Mouse (Mus musculus) limb, embryonic 10.5 days (tissue): ENCODE data around the gene Pigq. TPM values are rescaled to one million over a fixed set of nuclear protein-coding genes. Genes with fewer than 3 reads are reported as not detected.

Experiments used
- DNase-seq: peaks from one replicate; pipeline ENCODE4 v3.0.0-alpha.2; 2017; ENCODE audit warnings: low spot score
- H3K27ac ChIP-seq: fragments of 300-500 bp; sonication (generic); 2 replicates; pipeline ENCODE4 v1.5.1; 2016; ENCODE audit warnings: mild to moderate bottlenecking
- H3K27me3 ChIP-seq: fragments of 300-500 bp; sonication (generic); 2 replicates; pipeline ENCODE4 v1.6.1; 2016; ENCODE audit warnings: low read depth, mild to moderate bottlenecking; ENCODE audit not compliant: poor library complexity, severe bottlenecking
- H3K36me3 ChIP-seq: fragments of 300-500 bp; sonication (generic); 2 replicates; pipeline ENCODE4 v1.6.1; 2016; ENCODE audit warnings: mild to moderate bottlenecking, moderate library complexity
- H3K4me1 ChIP-seq: fragments of 300-500 bp; sonication (generic); 2 replicates; pipeline ENCODE4 v1.6.1; 2016
- H3K4me3 ChIP-seq: fragments of 300-500 bp; sonication (generic); 2 replicates; pipeline ENCODE4 v1.5.1; 2016; ENCODE audit warnings: mild to moderate bottlenecking, moderate library complexity
- H3K9me3 ChIP-seq: fragments of 300-500 bp; sonication (generic); replicated peaks from 2 replicates; pipeline ENCODE4 v1.6.1; 2016; ENCODE audit warnings: mild to moderate bottlenecking
- WGBS: fragments of 180-500 bp; shearing (Covaris S2); methylation state at CpG from one replicate; pipeline ENCODE4 v1.1.7; 2016; 5-methylcytosine and 5-hydroxymethylcytosine counted together
- polyA plus RNA-seq: library from polyadenylated mRNA; unstranded; fragments of >200 nt; fragmentation: Nextera tagmentation; extraction: Ambion mirVana; gene quantifications from 2 replicates; pipeline ENCODE4 v1.2.1, GENCODE M21; 2016

Pigq gene
- polyA plus RNA-seq, 1 experiment from 2014 or later = 65.2 TPM

DNA sequence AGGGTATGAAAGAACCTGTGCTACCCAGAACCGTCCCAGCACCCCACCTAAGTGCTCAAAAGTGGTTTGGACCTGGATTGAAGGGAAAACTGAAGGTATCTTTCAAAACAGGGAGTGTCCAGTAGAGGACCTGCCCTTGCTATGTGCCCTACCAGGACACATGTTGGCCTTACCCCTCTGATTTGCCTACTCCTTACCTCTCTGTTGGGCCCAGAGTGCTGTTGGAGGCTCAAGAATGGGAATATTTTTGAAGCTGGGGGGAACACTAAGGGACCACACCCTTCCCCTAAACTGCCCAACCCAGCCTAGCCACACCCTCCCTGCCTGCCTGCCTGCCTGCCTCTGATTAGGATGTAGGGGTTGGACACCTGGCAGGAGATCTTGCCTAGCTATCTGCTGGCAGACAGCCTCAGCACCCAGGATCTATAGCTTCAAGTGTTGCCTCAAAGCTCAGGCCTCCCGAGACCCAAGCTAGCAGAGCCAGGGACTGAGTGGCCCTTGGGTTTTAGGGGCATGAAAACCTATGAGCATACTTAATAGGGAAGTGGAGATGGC is 2.1 kb downstream of the Pigq start:
- no peaks in the 10 kb centered on the region for H3K9me3 ChIP-seq
- WGBS = 85% methylated on average over 2 of the region's 2 CpGs
- peak overlapping the region; percentile 90; the same call in 1 of the 2 replicates for H3K4me3 ChIP-seq
- peaks cover 14% of the 10 kb centered on the region for H3K36me3 ChIP-seq
- peaks cover 43% of the 10 kb centered on the region for H3K4me1 ChIP-seq
- peak overlapping the region; percentile 97 for H3K27ac ChIP-seq
- H3K27me3 ChIP-seq = 0 out of 2 replicates have a peak, but pooled peaks cover 2% of the 10 kb centered on the region
- DNase-seq = no peak

DNA sequence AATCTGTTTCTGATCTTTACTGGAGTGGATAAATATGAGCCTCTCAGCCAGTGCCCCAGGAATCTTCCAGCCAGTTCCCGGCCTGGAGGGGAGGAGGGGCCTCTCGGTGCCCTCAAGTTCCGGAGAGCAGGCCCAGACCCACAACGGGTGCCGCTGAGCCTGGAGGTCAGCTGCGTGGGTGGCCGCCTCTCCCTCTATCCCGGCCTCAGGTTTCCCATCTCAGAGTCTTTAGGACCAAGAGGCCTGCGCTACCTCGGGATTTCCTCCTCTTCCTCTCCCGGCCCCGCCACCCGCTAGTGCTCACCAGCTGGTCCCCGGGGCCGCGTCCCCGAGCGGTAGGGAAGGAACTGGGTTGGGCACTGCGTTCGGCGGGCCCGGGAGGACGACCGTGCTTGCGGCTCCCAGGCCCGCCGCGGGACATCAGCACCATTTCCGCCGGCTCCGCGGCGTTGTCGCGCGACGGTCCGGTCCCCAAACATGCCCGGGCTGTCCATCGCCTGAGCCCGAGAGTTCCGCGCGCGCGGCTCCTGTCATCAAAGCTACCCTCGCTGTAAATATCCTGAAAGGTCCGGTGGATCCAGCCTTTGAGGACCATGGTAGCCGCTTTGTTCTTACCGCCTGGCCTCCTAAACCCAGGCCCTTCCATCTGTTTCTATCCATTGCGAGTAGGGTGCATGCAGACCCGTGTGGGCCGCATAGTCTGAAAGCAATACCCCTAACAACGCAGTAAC is 3.1 kb downstream of the Pigq start:
- Histone ChIP-seq H3K4me1 (peaks cover 43% of the 10 kb centered on the region), H3K36me3 (peaks cover 24% of the 10 kb centered on the region), H3K27ac (peak overlapping the region; percentile 97), H3K9me3 (no peaks in the 10 kb centered on the region), H3K27me3 (no peaks in the 10 kb centered on the region), H3K4me3 (peak overlapping the region; percentile 90)
- peak; percentile 87 for DNase-seq
- 4% methylated on average over 54 of the region's 54 CpGs for WGBS

DNA sequence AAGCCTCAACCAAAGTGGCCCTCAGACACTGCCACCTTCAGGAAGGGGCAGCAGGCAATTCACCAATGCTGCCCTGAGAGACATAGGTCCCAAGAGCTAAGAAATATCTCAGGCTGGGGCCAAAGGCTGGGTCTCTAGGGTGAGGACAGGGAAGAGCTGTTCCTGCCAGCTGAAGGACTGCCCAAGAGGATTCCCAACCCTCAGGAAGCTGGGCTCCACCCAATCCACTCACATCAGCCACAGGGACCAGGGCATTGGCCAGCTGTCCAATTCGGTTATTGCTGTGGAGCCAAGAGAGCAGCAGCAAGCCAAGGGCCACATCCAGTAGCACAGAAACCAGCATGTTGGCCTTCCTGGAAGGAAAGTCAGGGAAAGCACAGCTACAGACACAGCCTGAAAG is 10.2 kb downstream of the Pigq start:
- WGBS = 97% methylated on average over 1 of the region's 1 CpGs
- Histone ChIP-seq H3K36me3 (peaks cover 94% of the 10 kb centered on the region), H3K4me1 (peaks cover under 1% of the 10 kb centered on the region; the same call in 1 of the 2 replicates)

DNA sequence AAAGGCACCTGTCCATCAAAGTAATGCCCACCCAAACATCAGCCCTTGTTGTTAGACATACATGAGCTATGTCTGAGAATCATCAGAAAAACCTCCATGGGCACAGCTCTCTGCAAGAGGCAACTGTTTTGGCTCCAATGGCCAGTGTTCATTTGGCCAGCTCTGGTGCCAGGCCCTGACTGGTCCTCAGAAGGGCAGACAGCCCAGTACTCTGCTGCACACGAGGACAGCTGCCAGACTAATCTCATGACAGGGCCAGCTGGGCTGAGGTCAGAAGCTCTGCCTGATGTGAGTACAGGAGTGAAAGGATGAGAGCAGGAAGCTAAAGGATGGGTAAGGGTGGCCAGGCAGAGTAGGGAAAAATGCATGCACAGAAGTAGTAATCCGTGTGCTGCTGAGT is 19.4 kb downstream of the Pigq start:
- Histone ChIP-seq H3K27me3 (no peaks in the 10 kb centered on the region), H3K9me3 (no peaks in the 10 kb centered on the region), H3K4me1 (peaks cover 6% of the 10 kb centered on the region), H3K36me3 (peaks cover 51% of the 10 kb centered on the region), H3K4me3 (no peak overlapping the region), H3K27ac (no peak overlapping the region)
- WGBS = 78% methylated on average over 2 of the region's 2 CpGs
- no peak for DNase-seq

More for the DNA sequence above, 10.2 kb downstream of the Pigq start:
- no peak overlapping the region for H3K4me3 ChIP-seq
- no peak overlapping the region for H3K27ac ChIP-seq
- H3K27me3 ChIP-seq = no peaks in the 10 kb centered on the region
- no peak for DNase-seq
- no peaks in the 10 kb centered on the region for H3K9me3 ChIP-seq

DNA sequence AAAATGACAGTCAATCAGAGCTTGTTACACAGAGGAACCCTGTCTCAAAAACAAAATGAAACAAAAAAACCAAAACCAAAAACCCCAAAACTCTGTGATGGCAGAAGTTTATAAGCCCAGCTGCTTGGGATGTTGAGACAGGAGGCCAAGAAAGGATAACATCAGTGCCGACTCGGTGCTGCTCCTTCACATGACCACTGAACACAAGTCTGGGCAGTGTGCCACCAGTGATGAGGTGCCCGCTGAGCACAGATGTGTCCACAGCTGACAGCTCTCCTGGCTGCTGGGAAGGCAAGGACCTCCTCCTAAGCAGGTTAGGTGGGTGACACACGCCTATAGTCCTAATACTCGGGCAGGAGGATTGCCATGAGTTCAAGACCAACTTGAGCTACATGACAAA is 22.6 kb downstream of the Pigq start:
- 88% methylated on average over 5 of the region's 5 CpGs for WGBS
- Histone ChIP-seq H3K27me3 (no peaks in the 10 kb centered on the region), H3K4me1 (peaks cover 21% of the 10 kb centered on the region), H3K27ac (no peak overlapping the region), H3K4me3 (no peak overlapping the region), H3K36me3 (peaks cover 32% of the 10 kb centered on the region), H3K9me3 (no peaks in the 10 kb centered on the region)
- no peak for DNase-seq

DNA sequence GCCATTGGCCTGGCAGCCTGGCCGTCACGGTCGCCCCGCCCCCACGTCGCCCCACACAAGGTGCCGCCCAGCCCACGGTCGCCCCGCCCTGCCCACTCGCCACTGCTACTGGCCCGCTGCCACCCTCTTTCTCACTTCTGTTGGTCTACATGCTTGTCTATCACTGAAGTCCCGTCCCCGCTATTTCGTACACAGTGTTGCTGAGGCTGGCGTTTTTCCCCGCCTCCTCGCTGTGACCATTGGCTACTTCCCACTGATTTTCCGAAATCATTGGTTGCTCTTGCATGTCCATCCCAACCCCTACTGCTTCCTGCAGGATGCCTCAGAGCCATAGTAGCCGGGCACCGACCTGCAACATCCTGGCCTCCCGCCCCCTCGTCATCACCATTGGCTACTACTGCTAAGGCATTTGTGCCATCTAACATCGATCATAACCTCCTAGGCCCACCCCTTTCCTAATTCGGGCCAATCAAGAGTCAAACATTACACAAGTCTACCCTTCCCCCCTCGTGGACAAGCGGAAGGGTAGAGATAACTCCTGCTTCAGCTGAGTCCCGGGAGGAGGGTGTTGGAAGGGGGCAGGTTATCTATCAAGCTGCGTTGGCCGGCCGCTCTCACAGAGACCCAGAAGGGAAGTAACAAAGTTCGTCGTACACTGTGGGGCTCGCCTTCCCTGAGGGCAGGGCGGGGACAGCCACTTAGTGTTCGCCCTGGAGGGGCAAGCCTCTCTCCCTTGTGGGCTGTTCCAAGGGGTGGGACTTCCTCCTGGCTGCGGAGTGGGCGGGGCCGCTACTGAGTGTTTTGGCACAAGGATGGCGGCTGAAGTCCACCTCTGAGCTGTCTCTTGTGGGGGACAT is 24.7 kb downstream of the Pigq start:
- H3K27me3 ChIP-seq = no peaks in the 10 kb centered on the region
- WGBS = under 1% methylated on average over 40 of the region's 40 CpGs
- DNase-seq = peak; percentile 99

DNA sequence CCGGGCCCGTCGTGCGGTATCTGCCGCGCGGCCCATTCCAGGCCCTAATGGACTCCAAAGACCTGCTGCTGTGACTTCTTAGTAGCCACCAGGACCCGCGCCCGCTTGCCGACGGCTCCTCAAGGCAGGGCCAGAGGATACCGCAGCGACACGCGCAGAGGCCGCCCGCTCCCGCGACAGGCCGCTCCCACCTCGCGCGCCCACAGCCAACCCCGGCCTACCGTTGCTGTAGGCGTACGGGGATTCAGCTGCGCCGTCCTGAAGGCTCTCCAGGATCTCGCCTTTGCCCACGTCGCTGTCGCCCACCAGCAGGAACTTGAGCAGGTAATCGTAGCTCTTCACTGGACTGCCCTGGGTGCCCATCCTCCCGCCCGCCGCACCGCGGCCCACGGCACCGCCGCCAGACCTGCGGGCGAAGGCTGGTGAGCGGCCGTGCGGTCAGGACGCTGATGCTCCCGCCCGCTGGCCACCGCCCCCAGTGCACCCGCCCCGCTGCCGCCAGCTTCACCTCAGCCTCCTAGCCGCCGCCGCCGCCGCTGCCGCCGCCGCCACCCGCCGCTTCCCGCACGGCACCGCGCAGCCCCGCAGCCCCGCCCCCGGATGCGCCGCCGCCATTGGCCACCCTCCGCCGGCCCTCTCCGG is 25.5 kb downstream of the Pigq start, which contains the start of gene Rab40c:
Gene Rab40c (minus strand): TSS at position 584 of the 642 bp plus-strand sequence.
- H3K27me3 ChIP-seq = no peaks in the 10 kb centered on the region
- H3K4me1 ChIP-seq = peaks cover 21% of the 10 kb centered on the region
- DNase-seq = peak; percentile 68
- H3K4me3 ChIP-seq = peak within 1 kb of the TSS; percentile 72
- WGBS = under 1% methylated on average over 78 of the region's 78 CpGs
- H3K36me3 ChIP-seq = peaks cover 24% of the 10 kb centered on the region
- H3K9me3 ChIP-seq = no peaks in the 10 kb centered on the region
- peak within 1 kb of the TSS; percentile 90 for H3K27ac ChIP-seq

More for the DNA sequence above, 24.7 kb downstream of the Pigq start:
- peak overlapping the region; percentile 72 for H3K4me3 ChIP-seq
- H3K4me1 ChIP-seq = peaks cover 21% of the 10 kb centered on the region
- peaks cover 24% of the 10 kb centered on the region for H3K36me3 ChIP-seq
- H3K9me3 ChIP-seq = no peaks in the 10 kb centered on the region
- H3K27ac ChIP-seq = peak overlapping the region; percentile 90

DNA sequence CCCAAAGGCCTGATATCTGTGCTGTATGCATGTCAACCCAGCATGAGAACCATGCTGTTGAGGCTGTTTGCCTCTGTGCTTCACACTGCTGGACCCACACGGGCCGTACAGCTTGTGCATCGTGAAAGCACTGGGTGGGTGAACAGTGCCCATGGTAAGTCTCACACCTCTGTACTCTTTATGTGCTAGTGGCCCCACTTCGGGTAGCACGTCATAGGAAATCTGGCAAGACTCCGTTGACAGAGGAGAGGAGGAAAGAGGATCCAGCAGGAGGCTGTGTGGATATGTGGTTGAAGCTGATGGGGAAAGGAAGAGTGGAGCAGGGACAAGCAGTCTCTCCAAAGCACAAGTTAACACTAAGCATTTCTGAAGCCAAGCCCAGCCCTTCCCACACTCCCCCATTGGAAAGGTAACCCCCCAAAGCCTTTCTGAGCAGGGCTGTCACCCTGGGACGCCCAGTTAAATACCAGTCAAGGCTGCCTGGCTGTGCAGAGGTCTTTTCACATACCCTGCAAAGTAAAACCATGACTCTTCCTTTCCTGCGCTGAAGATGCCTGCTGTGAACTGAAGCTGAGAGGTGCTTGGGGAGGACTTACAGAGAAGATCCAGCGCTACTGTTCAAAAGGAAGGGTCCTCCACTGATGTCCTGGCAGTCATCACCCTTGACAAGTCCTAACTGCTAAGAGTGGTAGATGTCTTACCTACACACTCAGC is 26.5 kb downstream of the Pigq start:
- no peak overlapping the region for H3K27ac ChIP-seq
- H3K4me3 ChIP-seq = peak overlapping the region; percentile 72
- DNase-seq = no peak
- no peaks in the 10 kb centered on the region for H3K9me3 ChIP-seq
- no peaks in the 10 kb centered on the region for H3K27me3 ChIP-seq
- 82% methylated on average over 9 of the region's 9 CpGs for WGBS
- peaks cover 29% of the 10 kb centered on the region for H3K36me3 ChIP-seq
- H3K4me1 ChIP-seq = peaks cover 21% of the 10 kb centered on the region

DNA sequence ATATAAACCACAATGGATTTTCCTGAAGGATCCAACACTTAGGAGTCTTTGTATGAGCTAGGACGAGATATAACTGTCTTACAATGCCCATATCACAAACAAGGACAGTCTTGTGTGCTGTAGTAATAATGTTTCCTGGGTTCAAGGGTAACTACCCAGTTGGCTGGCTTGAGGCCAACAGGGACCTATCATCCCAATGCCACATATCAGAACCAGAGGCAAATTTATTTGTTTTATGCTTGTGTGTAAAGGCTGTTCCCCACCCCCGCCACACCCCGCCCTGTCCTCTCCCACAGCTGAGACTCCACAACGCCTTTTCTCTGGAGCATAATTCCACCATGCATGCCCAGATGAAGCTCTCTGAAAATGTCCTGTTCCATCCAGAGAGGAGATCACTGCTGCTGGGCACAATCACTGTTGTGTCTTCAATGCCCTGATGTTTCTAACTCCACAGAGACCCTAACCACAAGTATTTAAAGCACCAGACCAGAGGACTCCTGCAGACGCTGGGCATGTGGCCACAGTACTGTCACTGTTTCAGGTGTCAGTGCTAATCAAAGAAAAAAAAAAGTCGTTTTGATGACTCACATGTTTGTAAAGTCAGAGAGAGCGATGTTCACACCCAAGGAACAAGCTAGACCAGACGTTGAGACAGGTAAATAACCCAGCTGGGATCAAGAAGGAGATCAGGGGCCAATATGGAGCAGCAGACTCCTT is 27.6 kb downstream of the Pigq start:
- Histone ChIP-seq H3K27ac (no peak overlapping the region), H3K4me1 (peaks cover 21% of the 10 kb centered on the region), H3K27me3 (no peaks in the 10 kb centered on the region), H3K4me3 (no peak overlapping the region), H3K9me3 (no peaks in the 10 kb centered on the region), H3K36me3 (peaks cover 34% of the 10 kb centered on the region)
- 87% methylated on average over 8 of the region's 8 CpGs for WGBS
- no peak for DNase-seq

DNA sequence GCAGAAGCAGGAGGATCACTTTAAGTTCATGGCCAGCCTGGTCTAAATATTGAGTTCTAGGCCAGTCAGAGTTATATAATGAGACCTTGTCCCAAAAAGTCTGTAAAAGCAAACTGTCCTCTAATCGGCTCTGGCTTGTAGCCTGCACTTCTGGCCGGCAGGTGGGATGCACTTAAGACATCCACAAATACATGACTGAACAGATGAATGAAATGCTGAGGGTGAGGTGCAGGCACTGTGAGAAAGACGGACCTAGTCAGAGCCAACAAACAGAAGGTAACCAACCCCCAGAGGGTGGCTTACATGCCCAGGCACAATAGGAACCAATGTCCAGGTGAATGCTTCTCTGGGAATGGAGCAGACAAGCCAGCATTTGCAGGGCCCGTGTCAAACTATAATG is 30.4 kb downstream of the Pigq start:
- DNase-seq = no peak
- Histone ChIP-seq H3K27ac (no peak overlapping the region), H3K27me3 (no peaks in the 10 kb centered on the region), H3K36me3 (peaks cover 47% of the 10 kb centered on the region), H3K9me3 (no peaks in the 10 kb centered on the region), H3K4me3 (no peak overlapping the region), H3K4me1 (peaks cover 15% of the 10 kb centered on the region)
- WGBS = 88% methylated on average over 4 of the region's 4 CpGs

DNA sequence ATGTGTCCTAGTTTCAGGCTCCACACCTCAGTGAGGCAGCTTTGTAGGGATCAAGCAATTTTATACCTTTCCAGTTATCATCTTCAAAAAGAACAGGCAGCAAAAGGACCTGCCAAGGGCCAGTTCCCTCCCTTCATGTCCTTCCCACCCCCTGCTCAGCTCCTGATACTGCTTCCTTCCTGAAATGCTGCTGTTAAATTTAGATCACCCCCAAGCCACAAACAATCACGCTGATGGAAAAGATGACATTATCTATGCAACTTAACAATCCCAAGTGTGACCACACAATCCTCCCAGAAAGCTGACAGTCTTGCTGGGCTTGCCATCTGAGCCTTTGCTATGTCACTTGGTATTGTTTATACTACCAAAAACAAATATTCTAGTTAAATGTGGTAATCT is 30.9 kb downstream of the Pigq start:
- DNase-seq = no peak
- 86% methylated on average over 1 of the region's 1 CpGs for WGBS
- no peak overlapping the region for H3K27ac ChIP-seq
- peaks cover 14% of the 10 kb centered on the region for H3K4me1 ChIP-seq
- H3K4me3 ChIP-seq = no peak overlapping the region
- peaks cover 47% of the 10 kb centered on the region for H3K36me3 ChIP-seq
- no peaks in the 10 kb centered on the region for H3K27me3 ChIP-seq
- H3K9me3 ChIP-seq = no peaks in the 10 kb centered on the region
